Mouse (Mus musculus) liver, embryonic 14.5 days (tissue): ENCODE measurements around the gene Pdzph1. TPM values are rescaled to one million over a fixed set of nuclear protein-coding genes. Genes with fewer than 3 reads are reported as not detected.

Source experiments
- ATAC-seq: fragments of 200-750 bp; cut with Nextera tagmentation; 2 replicates; pipeline ENCODE4 v1.8.0; 2017; ENCODE audit warnings: moderate number of reproducible peaks, mild to moderate bottlenecking, moderate library complexity; ENCODE audit not compliant: insufficient read depth
- DNase-seq, 3 experiments: peaks; one replicate each; pipeline ENCODE4 v3.0.0-alpha.2; 2012 to 2013; ENCODE audit warnings: low read depth in 3 of 3, low spot score in 3 of 3
- H3K27ac ChIP-seq: fragments of 300-500 bp; sonication (generic); 2 replicates; pipeline ENCODE4 v1.5.1; 2014; ENCODE audit warnings: moderate library complexity, mild to moderate bottlenecking, control low read depth, inconsistent platforms
- H3K27me3 ChIP-seq: fragments of 300-500 bp; sonication (generic); 2 replicates; pipeline ENCODE4 v1.6.1; 2014; ENCODE audit warnings: mild to moderate bottlenecking, low read length, moderate library complexity; ENCODE audit not compliant: control insufficient read depth, insufficient read depth
- H3K36me3 ChIP-seq: fragments of 300-500 bp; sonication (generic); replicated peaks from 2 replicates; pipeline ENCODE4 v1.6.1; 2014; ENCODE audit warnings: low read depth; ENCODE audit not compliant: control insufficient read depth, insufficient read depth
- H3K4me1 ChIP-seq, 2 experiments: fragments of 200-500 bp in 1 of 2; fragments of 300-500 bp in 1 of 2; sonication (generic) in 1 of 2; replicated peaks; 2 replicates each; pipeline ENCODE4 v1.6.1; 2012 to 2014; ENCODE audit warnings: antibody characterized with exemption in 1 of 2, inconsistent platforms in 1 of 2, low read length in 1 of 2; ENCODE audit not compliant: control insufficient read depth in 2 of 2, insufficient read depth in 2 of 2
- H3K4me2 ChIP-seq: fragments of 300-500 bp; sonication (generic); 2 replicates; pipeline ENCODE4 v1.6.1; 2014; ENCODE audit warnings: low read depth, mild to moderate bottlenecking, control low read depth, moderate library complexity
- H3K4me3 ChIP-seq, 2 experiments: fragments of 200-500 bp in 1 of 2; fragments of 300-500 bp in 1 of 2; sonication (generic) in 1 of 2; 2 replicates each; pipeline ENCODE4 v1.5.1; 2012 to 2014; ENCODE audit warnings: low read depth in 2 of 2, low read length in 2 of 2, mild to moderate bottlenecking in 2 of 2, control low read depth in 1 of 2, inconsistent platforms in 1 of 2, moderate library complexity in 1 of 2; ENCODE audit not compliant: insufficient read depth in 1 of 2
- H3K9ac ChIP-seq: fragments of 300-500 bp; sonication (generic); replicated peaks from 2 replicates; pipeline ENCODE4 v1.6.1; 2014; ENCODE audit warnings: mild to moderate bottlenecking, control low read depth, moderate library complexity
- H3K9me3 ChIP-seq: fragments of 300-500 bp; sonication (generic); 2 replicates; pipeline ENCODE4 v1.6.1; 2016; ENCODE audit warnings: low read length, mixed read lengths; ENCODE audit not compliant: control insufficient read depth
- CTCF ChIP-seq: IDR thresholded peaks from 2 replicates; pipeline ENCODE4 v1.5.1; 2016; ENCODE audit warnings: antibody characterized with exemption, low read depth, control low read depth
- EP300 ChIP-seq: IDR thresholded peaks from 2 replicates; pipeline ENCODE4 v1.6.1; 2016; ENCODE audit warnings: antibody characterized with exemption, low read depth
- WGBS: fragments of 180-500 bp; shearing (Covaris S2); extraction: QIAGEN DNeasy Blood & Tissue Kit; methylation state at CpG from one replicate; pipeline ENCODE4 v1.1.7; 2014; ENCODE audit not compliant: insufficient replicate concordance; 5-methylcytosine and 5-hydroxymethylcytosine counted together
- polyA plus RNA-seq, 2 experiments: library from polyadenylated mRNA; depleted of rRNA in 1 of 2; stranded (reverse) in 1 of 2; unstranded in 1 of 2; fragments of >200 nt; fragmentation: Nextera tagmentation in 1 of 2; extraction: Ambion mirVana in 1 of 2; gene quantifications; 2 replicates each; pipeline versions ENCODE4 v1.2.1 to v1.2.3; 2012 to 2014

Pdzph1 gene
- polyA plus RNA-seq (2012; rRNA removed) (0.10 and 0.15 TPM in 2 replicates), polyA plus RNA-seq (2014; fragmentation: Nextera tagmentation; extraction: Ambion mirVana) (0.25 and 0.39 TPM in 2 replicates)

DNA sequence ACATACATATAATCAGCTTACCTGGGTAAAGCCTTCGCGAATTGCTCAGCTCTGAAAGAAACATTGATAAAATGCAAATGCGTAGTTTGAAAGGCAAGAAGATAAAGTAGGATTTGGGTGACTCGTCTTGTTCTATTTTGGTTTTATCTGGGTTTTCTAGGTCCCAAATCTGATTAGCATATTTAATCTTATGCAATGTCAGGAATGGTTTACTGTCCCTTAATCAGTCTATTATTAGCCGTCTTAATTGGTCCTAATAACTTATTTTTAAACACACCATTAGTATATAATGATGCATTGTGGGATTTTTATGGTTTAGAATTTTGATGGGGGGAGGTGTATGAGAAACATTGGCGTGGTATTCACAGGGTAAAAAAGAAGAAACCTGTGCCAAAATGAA lies at the start of gene Pdzph1:
Pdzph1 (minus strand) TSS at position 101 of the 400 bp plus-strand sequence.
- no peak within 1 kb of the TSS for H3K27ac ChIP-seq
- no peaks in the 10 kb centered on the region for H3K4me1 ChIP-seq
- 52% methylated on average over 6 of the region's 6 CpGs for WGBS
- ATAC-seq (no peak), DNase-seq (no peak)
- H3K36me3 ChIP-seq = no peaks in the 10 kb centered on the region
- H3K9ac ChIP-seq = no peak within 1 kb of the TSS
- H3K4me3 ChIP-seq = no peak within 1 kb of the TSS
- H3K9me3 ChIP-seq = no peaks in the 10 kb centered on the region
- no peaks in the 10 kb centered on the region for H3K27me3 ChIP-seq
- TF ChIP-seq EP300 (no peak), CTCF (no peak)
- no peak within 1 kb of the TSS for H3K4me2 ChIP-seq

DNA sequence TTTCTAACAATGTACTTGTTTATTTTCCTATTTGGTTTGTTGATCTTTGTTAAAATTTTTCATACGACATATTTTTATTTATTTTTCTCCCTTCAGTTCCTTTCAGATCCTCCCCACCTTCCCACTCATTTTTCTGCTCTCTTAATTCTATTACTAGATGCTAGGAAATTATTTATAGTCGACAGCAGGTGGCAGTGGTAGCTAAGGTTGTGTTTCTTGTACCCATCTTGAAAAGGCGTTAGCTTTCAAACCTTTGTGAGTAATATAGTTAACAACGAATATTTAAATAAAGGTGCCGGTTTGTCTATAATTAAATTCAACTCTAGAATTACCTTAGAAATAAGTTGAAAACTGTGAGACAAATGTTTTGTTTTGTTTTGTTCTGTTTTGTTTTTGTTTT lies 48.6 kb upstream of the Pdzph1 start:
- 43% methylated on average over 5 of the region's 5 CpGs for WGBS
- no peak for ATAC-seq

DNA sequence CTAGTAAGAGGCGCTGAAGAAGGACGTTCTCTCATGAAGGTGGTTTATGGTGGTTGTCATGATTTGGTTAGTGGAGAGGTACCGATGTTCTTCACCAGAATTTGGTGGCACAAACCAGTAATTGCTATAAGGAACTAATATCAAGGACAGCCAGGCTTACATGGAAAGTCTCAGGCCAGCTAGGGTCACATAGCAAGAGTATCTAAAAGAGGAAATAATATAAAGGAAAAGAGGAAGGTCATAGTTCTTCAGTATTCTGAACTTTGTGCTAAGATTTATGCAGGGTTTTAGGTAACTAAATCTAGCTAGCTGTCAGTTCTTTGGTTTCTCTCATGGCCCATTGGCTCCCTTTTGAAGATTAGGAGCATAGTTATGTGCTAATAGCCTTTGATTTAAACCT lies 42.3 kb upstream of the Pdzph1 start:
- Histone ChIP-seq H3K27ac (no peak overlapping the region), H3K27me3 (no peaks in the 10 kb centered on the region), H3K4me2 (no peak overlapping the region), H3K36me3 (no peaks in the 10 kb centered on the region), H3K4me1 (no peaks in the 10 kb centered on the region), H3K9ac (no peak overlapping the region), H3K9me3 (no peaks in the 10 kb centered on the region), H3K4me3 (no peak overlapping the region)
- WGBS = 73% methylated on average over 3 of the region's 3 CpGs
- ATAC-seq = no peak
- TF ChIP-seq CTCF (no peak), EP300 (no peak)
- DNase-seq = no peak

More for the DNA sequence above, 48.6 kb upstream of the Pdzph1 start:
- H3K27ac ChIP-seq = no peak overlapping the region
- no peak for DNase-seq
- TF ChIP-seq EP300 = no peak
- no peak; the same call in 1 of the 2 replicates for TF ChIP-seq CTCF
- H3K4me1 ChIP-seq = no peaks in the 10 kb centered on the region
- H3K36me3 ChIP-seq = no peaks in the 10 kb centered on the region
- no peak overlapping the region for H3K4me2 ChIP-seq
- H3K27me3 ChIP-seq = no peaks in the 10 kb centered on the region
- no peak overlapping the region for H3K9ac ChIP-seq
- no peaks in the 10 kb centered on the region for H3K9me3 ChIP-seq
- H3K4me3 ChIP-seq = no peak overlapping the region

DNA sequence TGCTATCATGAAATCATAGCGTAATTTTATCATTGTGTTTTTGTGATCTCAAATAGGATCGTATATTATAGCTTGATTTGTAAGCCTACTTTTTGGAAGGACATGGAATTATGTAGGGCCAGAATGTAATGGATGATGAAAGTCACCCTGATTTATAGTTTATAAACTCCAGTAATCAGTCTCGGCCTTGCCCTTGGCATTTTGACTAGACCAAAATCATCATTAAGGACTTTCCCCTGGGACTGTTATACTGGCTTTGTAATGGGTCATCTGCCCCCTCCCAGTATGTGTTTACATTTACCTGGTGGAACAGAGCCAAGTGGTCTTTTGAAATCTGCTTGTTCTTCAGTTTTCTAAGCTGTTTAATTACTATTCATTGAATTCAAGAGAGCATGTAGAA lies 35.2 kb upstream of the Pdzph1 start:
- Histone ChIP-seq H3K9ac (no peak overlapping the region), H3K27me3 (no peaks in the 10 kb centered on the region), H3K9me3 (no peaks in the 10 kb centered on the region), H3K4me3 (no peak overlapping the region), H3K4me2 (no peak overlapping the region), H3K36me3 (no peaks in the 10 kb centered on the region), H3K4me1 (no peaks in the 10 kb centered on the region), H3K27ac (no peak overlapping the region)
- 67% methylated on average over 3 of the region's 3 CpGs for WGBS
- no peak for TF ChIP-seq EP300
- TF ChIP-seq CTCF = no peak
- no peak for ATAC-seq
- no peak for DNase-seq

DNA sequence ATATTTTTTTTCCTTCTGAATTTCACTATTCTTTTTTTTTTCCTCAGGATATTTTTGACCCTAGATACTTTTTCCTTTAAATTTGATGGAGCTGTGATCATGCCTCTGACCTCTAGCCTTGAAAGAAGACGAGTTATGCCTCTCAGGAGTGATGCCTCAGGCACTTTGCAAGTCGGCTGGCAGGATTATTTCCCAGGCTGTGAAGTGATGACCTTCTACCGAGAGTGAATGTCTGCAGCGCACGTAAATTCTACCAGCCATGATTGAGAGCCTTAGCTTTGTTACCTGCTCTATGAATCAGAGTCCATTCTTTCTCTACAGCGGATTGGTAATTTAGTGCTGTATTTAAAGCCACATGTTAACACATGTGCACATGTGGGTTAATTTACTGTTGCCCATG lies 33.3 kb upstream of the Pdzph1 start:
- Histone ChIP-seq H3K36me3 (no peaks in the 10 kb centered on the region), H3K9me3 (no peaks in the 10 kb centered on the region), H3K4me3 (no peak overlapping the region), H3K27me3 (no peaks in the 10 kb centered on the region), H3K27ac (no peak overlapping the region), H3K9ac (no peak overlapping the region), H3K4me1 (no peaks in the 10 kb centered on the region), H3K4me2 (no peak overlapping the region)
- no peak for ATAC-seq
- WGBS = 58% methylated on average over 6 of the region's 6 CpGs
- TF ChIP-seq EP300 = no peak
- no peak for TF ChIP-seq CTCF
- DNase-seq = no peak
